Mouse (Mus musculus) ovary, postnatal 14 days (tissue): Measurements from ENCODE around the gene Gm10220.
"Not testable (repeated sequence)": the region's sequence is repeated elsewhere in the genome, so short reads cannot be mapped to it uniquely, and the experiment has no call there.

Source experiments
- DNase-seq: peaks from one replicate; pipeline ENCODE4 v3.0.0; 2022; ENCODE audit warnings: low spot score

Gm10220 gene

GRCm38 (mm10) chr5:26121321-26121720, at the start of gene Gm10220:
Gene Gm10220, minus strand, starts transcription at chr5:26121421.
- not testable (repeated sequence) for DNase-seq

DNA sequence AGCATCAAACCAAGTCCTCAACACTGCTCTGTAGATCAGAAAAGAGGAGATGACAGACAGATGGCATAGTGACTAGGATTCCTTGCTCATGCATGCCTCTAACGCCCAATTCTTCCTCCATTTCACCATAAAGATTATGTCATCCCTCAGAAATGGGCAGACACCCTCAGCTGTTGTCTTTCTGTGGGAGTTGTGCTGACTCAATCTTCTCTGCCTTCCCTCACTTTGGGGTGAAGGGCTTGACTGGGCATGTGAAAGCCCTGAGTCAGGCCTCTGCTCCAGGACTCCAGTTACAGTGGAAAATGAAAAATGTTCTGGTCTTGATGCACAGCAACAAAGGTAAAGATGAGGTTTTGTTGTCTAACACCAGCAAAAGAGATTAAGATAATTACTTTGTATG, 48.6 kb upstream of the Gm10220 start:
- DNase-seq, result no peak

GRCm38 (mm10) chr5:26165791-26166165, 44.6 kb upstream of the Gm10220 start:
- DNase-seq, result peak; percentile 2

DNA sequence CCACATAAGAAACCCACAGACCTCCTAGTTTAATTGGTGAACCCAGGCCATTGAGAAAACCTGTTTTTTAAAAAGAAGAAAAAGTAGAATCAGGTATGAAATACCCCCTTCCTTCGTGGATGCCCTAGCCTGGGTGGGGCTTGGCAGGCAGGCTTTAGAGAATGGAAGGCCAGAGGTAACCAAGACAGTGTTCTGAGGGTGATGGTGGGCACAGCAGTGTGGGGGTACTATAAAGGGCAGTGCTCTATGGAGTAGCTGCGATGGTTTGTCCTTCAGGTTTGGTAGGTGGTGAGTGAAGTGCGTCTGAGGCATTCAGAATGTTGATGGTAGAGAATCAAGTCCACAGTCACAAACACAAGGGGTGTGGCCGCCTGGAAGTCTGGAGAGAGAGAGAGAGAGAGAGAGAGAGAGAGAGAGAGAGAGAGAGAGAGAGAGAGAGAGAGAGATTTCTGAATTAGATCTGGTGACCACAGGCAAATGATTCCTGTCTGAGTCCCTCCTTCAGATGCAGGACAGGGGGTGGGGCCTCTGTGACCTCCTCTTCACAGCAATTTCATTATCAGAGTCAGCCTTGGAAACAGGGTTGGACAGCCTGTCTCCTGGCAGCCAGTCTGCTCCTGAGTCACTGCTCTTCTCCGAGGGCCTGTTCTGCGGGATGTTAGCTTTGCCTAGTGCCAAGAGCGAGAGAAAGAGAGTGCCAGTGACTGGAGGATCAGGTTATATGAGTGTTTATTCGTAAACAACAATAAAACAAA, 44.0 kb upstream of the Gm10220 start:
- DNase-seq, result peak; percentile 10

- peak; percentile 10 for DNase-seq
Observed at GRCm38 (mm10) chr5:26157396-26158170, 36.4 kb upstream of the Gm10220 start.

- DNase-seq, result no peak
Observed at GRCm38 (mm10) chr5:26142891-26143290, 21.7 kb upstream of the Gm10220 start.

- not testable (repeated sequence) for DNase-seq
Observed at GRCm38 (mm10) chr5:26105262-26105661, 16.0 kb downstream of the Gm10220 start, which contains the start of gene 5031410I06Rik. Gene 5031410I06Rik, minus strand, starts transcription at chr5:26105362.

- DNase-seq, result not testable (repeated sequence)
Observed at GRCm38 (mm10) chr5:26089191-26089590, 32.0 kb downstream of the Gm10220 start, which contains the start of gene Gm10471. Gene Gm10471, minus strand, starts transcription at chr5:26089291.

GRCm38 (mm10) chr5:26079023-26079422, 42.2 kb downstream of the Gm10220 start:
- not testable (repeated sequence) for DNase-seq

GRCm38 (mm10) chr5:26070716-26071115, 50.5 kb downstream of the Gm10220 start:
- DNase-seq, result no peak
